Mouse (Mus musculus): ENCODE results near the gene Pmpcb. TPM values are rescaled to one million over a fixed set of nuclear protein-coding genes. Genes with fewer than 3 reads are reported as not detected.

Pmpcb gene
- total RNA-seq, 2 experiments from 2014 or later = 32.7 to 56.0 TPM

- no peak for ATAC-seq (replicated peaks; ENCODE audit: low FRiP score, poor library complexity, severe bottlenecking)
These were observed 50.5 kb downstream of the Pmpcb start for GRCm38 (mm10) chr5:21787186-21788105.

- no peak for ATAC-seq (replicated peaks; ENCODE audit: low FRiP score, poor library complexity, severe bottlenecking)
These were observed 52.1 kb downstream of the Pmpcb start for GRCm38 (mm10) chr5:21789061-21789460.

DNA sequence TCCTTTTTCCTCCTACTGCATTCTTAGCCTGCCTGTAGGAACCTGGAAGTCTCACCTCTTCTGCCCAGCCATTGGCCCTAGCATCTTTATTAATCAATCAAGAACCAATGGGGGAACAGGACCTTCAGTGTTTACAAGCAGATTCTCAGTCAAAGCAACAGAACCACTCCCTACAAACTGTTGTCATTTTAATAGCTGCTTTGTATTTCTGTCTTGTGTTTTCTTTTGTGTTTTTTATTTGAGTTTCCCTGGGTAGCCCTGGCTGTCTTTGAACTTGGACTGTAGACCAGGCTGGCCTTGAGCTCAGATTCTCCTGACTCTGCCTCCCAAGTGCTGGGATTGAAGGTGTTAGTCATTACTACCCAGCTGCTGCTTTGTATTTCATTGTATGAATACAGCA lies 55.2 kb downstream of the Pmpcb start:
- ATAC-seq (replicated peaks; ENCODE audit: low FRiP score, poor library complexity, severe bottlenecking) = no peak

DNA sequence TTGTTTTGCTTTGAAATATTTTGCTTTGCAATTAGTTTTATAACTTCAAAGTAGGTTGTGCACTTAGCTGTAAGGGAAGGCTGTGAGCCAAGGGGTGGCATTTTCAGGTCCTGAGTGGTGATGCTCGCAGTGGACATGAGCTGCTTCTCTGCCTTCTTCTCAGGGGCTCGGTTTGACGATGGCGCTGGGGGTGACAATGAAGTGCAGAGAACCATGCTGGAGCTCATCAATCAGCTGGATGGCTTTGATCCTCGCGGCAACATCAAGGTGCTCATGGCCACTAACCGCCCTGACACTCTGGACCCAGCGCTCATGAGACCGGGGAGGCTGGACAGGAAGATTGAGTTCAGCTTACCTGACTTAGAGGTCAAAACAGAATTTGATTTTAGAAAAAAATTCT lies 66.0 kb downstream of the Pmpcb start:
- no peak for ATAC-seq (replicated peaks; ENCODE audit: low FRiP score, poor library complexity, severe bottlenecking)

DNA sequence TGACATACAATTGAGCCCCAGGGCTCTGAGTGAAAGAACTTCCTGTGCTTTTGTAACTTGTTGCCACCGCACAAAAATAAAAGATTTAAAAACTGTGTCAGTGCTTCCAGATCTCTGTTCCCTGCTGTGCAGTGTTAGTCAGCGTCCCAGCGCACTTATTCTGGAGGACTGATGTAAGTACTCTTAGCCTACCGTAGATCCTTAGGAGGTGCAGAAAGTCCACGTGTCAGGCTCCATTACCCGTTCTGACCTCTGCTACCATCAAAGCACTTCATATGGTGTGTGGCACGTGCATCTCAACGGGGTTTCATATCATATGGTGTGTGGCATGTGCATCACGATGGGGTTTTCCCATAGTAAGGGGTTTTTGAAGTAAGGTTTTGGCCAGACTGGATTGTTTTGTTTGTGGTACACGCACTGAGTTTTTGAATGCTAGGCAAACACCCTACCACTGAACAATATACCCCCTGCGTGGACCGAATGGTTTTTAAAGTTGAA lies 66.8 kb downstream of the Pmpcb start:
- ATAC-seq (replicated peaks; ENCODE audit: low FRiP score, poor library complexity, severe bottlenecking) = no peak

- no peak for ATAC-seq (replicated peaks; ENCODE audit: low FRiP score, poor library complexity, severe bottlenecking)
These were observed 67.9 kb downstream of the Pmpcb start for GRCm38 (mm10) chr5:21804837-21805236.

Other genes starting within 250 kb of the Pmpcb start
- not detected in 2 replicates for gene Lrrc17, start 193.6 kb upstream of the Pmpcb start, total RNA-seq (2015; ENCODE audit: low replicate concordance)
- not detected in 2 replicates for gene Lrrc17, start 193.6 kb upstream of the Pmpcb start, total RNA-seq (2017; ENCODE audit: low replicate concordance)
- not detected in 2 replicates for gene Fbxl13, start 91.5 kb upstream of the Pmpcb start, total RNA-seq (2015; ENCODE audit: low replicate concordance)
- not detected in 2 replicates for gene Fbxl13, start 91.5 kb upstream of the Pmpcb start, total RNA-seq (2017; ENCODE audit: low replicate concordance)
- gene Armc10, start 91.3 kb upstream of the Pmpcb start, total RNA-seq (2015; ENCODE audit: low replicate concordance) = 4.6 and 6.8 TPM in 2 replicates
- gene Armc10, start 91.3 kb upstream of the Pmpcb start, total RNA-seq (2017; ENCODE audit: low replicate concordance) = 4.5 and 5.9 TPM in 2 replicates
- gene Napepld, start 35.7 kb upstream of the Pmpcb start, total RNA-seq (2015; ENCODE audit: low replicate concordance) = 1.4 and 1.7 TPM in 2 replicates
- 1.4 TPM in 1 of 2 replicates, not detected in the other for gene Napepld, start 35.7 kb upstream of the Pmpcb start, total RNA-seq (2017; ENCODE audit: low replicate concordance)
- gene Dnajc2, start 48.1 kb downstream of the Pmpcb start, total RNA-seq (2015; ENCODE audit: low replicate concordance) = 10.5 and 23.9 TPM in 2 replicates
- 13.3 and 18.6 TPM in 2 replicates for gene Dnajc2, start 48.1 kb downstream of the Pmpcb start, total RNA-seq (2017; ENCODE audit: low replicate concordance)
- gene Psmc2, start 48.1 kb downstream of the Pmpcb start, total RNA-seq (2015; ENCODE audit: low replicate concordance) = 67.4 and 108 TPM in 2 replicates
- 41.2 and 51.7 TPM in 2 replicates for gene Psmc2, start 48.1 kb downstream of the Pmpcb start, total RNA-seq (2017; ENCODE audit: low replicate concordance)
- not detected in 2 replicates for gene Slc26a5, start 128.5 kb downstream of the Pmpcb start, total RNA-seq (2015; ENCODE audit: low replicate concordance)
- gene Slc26a5, start 128.5 kb downstream of the Pmpcb start, total RNA-seq (2017; ENCODE audit: low replicate concordance) = not detected in 2 replicates

All from erythroid progenitor cell, adult 5-6 weeks (primary cell).